Mouse (Mus musculus) mesoderm, embryonic 11.5 days (tissue): ENCODE data around the gene Ptprm.
A peak's percentile ranks its signal among the peaks of the same experiment; 100 is the strongest.

Experiments used
- DNase-seq: peaks from one replicate; pipeline ENCODE4 v3.0.0-alpha.2; 2012; ENCODE audit warnings: low read depth, low spot score

Ptprm gene

DNA sequence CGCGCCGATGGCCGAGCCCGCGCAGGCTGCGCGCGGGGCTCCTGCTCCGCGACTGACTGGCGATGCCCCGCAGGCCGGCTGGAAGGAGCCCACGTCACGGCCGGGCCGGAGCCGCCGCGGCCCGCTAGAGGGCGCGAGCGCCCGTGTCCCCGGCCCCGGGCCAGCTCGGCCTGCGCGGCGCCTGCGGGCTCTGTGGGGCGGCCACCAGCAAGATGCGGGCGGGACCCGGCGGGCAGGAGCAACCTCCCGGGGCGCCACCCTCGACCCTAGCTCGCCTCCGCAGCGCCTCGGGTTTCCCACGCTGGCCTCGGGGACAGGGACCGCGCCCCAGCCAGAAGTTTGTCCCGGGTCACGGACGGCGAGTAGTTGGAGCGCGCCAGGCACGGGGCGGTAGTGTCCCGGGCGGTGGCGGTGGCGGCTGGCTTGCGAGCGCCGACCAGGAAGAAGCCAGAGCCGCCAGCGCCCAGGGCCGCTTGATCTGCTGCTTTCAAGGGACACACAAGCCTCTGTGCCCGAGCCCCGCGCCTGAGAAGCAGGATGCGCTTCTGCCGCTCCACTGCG, at the start of gene Ptprm:
Ptprm (minus strand) TSS at position 7 of the 561 bp plus-strand sequence.
- peak; percentile 86 for DNase-seq

GRCm38 (mm10) chr17:67396205-67396604, 41.9 kb upstream of the Ptprm start:
- DNase-seq, result no peak

GRCm38 (mm10) chr17:67390851-67391250, 36.6 kb upstream of the Ptprm start:
- DNase-seq, result no peak

- DNase-seq, result no peak
These were observed 33.9 kb upstream of the Ptprm start for GRCm38 (mm10) chr17:67388171-67388570.

DNA sequence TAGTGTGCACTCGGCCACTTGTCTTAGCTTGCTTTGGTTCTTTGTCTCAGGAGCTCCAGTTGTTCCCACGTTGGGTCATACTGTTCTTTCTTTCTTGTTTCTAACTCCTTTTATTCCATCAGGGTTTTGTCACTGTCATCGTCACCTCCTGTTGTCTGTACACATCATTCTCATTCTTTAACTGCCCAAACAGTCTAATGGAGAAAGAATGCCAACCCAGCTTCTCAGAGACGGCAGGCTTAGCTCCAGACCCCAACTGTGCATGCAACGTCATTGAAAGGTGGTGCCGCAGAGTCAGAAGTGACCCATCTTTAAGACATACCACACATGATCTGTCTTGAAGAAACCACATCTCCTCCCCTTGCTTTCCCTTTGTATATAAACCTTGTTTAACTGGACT, 31.0 kb upstream of the Ptprm start:
- no peak for DNase-seq

GRCm38 (mm10) chr17:67383635-67384034, 29.4 kb upstream of the Ptprm start:
- DNase-seq, result no peak

DNA sequence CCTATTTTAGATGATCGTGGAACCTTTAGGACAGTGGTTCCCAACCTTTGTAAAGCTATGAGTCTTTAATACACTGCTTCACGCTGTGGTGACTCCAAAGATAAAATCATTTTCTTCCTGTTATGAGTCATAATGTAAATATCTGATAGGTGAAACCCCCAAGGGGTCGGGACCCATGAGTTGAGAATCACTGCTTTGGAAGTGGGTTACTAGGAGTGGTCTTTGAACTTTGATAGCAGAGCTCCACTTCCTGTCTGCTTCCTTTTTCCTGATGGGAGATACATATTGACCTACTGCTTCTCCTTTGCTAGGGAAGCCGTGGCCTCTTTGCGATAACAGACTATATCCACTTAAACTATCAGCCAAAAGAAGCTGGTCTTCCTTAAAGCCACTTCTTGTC, 27.4 kb upstream of the Ptprm start:
- no peak for DNase-seq

GRCm38 (mm10) chr17:67367866-67368265, 13.6 kb upstream of the Ptprm start:
- DNase-seq, result no peak

DNA sequence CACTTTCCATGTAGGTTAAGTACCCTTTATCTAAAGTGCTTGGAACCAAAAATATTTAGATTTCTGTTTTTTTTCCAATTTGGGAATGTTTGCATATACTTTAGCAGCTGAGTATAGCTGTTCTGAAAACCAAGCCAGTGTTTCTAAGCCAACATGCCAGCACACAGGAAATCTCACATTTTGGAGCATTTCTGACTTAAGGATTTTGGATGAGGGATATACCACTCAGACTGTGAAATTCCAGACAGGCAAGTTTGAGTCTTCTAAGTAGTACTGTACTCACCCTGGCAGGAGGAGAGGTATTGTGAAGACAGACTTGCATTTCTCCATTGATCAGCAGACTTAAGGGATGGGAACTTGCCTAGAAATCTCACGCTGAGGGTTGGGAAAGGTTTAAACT, 10.2 kb upstream of the Ptprm start:
- DNase-seq, result no peak

- no peak for DNase-seq
These were observed 9.3 kb upstream of the Ptprm start for GRCm38 (mm10) chr17:67363377-67364070.

DNA sequence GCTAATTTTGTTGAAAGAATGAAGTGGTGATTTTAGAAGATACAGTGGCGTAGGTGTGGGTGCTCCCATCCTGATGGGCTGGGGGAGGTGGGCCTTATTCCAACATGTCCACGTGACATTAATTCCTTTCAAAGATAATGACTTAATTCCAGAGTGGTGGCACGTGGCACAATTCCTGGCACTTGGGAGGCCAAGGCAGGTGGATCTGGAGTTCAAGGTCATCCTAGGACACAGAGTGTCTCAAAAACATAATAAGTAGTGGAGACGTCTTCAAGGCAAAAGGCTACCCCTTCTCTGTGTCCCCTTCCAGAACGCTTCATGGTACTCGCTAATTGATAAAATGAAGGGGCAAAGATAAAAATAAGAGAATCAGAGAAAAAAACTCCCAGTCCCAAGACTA, 7.9 kb upstream of the Ptprm start:
- no peak for DNase-seq

DNA sequence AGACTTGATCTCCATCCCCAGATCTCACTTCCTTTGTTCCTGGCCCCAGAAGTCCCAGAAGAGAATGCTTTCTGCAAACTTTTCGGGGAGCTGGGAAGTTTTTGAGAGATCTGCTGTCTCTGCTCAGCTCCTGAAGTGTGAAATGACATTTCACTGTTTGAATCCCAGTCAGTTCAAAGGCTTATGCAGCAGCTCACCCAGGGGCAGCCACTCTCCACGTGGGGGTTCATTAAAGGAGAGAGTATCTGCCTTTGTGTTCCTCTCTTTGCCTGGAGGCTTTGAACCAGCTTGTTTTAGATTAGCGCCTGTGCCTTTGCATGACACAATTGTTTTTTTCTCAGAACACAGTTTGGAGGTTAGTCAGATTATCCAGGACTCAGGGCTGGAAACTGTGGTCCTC, 6.3 kb upstream of the Ptprm start:
- no peak for DNase-seq

- no peak for DNase-seq
These were observed 5.3 kb upstream of the Ptprm start for GRCm38 (mm10) chr17:67359578-67359977.

- DNase-seq, result no peak
These were observed 4.3 kb upstream of the Ptprm start for GRCm38 (mm10) chr17:67358541-67358940.

GRCm38 (mm10) chr17:67357191-67357590, 2.9 kb upstream of the Ptprm start:
- DNase-seq, result no peak

DNA sequence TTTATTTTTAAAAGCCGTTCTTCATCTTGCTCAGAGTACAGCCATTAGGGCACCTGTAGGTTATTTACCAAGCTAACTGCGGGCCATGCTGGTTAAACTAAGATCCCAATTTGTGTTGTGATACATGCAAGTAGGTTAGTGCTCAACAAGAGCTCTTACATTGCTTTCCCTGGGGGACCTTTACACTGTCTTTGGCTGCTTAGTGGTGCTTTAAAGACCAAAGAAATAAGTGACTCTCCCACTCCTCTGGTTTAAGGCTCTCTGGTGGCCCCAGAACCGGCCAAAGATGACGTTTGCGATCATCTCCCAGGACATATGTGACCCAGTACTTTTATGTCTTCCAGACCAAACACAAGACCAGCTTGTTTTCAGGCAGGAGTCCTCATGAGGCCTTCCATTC, 994 bp upstream of the Ptprm start:
- peak; percentile 28 for DNase-seq

- peak; percentile 54 for DNase-seq
These were observed 334 bp downstream of the Ptprm start for GRCm38 (mm10) chr17:67353796-67354450.

DNA sequence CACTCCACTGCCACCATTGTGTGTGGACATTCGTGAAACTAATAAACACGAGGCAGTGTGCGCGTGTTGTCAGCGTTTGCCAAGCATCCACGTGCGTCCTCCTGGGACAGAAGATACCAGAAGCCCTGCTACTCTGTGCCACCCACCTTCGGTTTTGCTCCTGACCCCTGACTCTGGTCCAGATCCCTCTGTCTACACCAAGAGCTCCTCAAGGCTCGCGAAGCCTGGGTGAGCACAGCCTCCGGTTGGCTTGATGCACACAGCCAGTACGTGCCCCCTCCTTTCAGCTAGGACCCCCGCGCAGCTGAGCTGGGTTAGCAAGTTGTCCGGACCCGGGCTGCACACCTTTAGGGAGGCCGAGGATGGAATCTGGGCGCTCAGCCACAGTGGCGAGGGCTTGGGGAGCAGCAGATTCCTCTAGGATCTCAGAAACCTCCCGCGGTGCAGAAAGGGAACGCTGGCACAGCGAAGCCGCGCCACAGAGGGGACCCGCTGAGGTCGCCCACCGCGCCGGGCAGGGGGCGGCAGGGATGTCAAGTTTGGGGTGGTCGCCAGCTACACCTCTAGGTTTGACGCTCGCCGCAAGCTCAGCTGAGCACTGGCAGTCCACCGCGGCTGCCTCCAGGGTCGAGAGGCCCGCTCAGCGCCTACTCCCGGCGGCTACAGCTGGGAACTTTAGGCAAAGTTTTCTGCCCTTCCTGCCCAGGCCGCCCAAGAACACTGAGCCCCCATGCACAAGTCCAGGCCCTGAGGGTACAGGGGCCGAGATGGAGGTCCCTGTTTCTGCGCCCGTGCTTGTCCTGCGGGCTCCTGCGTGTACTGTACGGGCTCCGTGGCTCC, 1.1 kb downstream of the Ptprm start:
- DNase-seq, result peak; percentile 12

DNA sequence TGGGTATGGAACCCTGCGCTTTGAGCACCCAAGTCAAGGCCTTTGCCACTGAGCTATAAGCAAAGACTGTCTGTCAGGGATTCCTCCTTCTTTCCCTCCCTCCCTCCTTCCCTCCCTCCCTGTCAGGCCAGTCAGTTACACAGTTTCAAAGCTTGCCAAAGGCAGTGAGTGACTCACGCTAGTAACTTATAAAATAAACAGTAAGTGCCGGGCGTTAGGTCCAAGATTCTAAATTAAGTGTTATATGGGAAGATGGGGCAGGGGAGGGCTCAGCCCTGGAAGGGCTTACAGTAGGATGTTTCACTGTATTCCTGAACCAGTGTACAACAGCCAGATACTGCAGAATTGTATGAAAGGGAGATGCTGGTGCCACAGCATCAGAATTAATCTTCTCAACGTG, 2.8 kb downstream of the Ptprm start:
- no peak for DNase-seq

- no peak for DNase-seq
These were observed 3.7 kb downstream of the Ptprm start for GRCm38 (mm10) chr17:67350536-67350935.

DNA sequence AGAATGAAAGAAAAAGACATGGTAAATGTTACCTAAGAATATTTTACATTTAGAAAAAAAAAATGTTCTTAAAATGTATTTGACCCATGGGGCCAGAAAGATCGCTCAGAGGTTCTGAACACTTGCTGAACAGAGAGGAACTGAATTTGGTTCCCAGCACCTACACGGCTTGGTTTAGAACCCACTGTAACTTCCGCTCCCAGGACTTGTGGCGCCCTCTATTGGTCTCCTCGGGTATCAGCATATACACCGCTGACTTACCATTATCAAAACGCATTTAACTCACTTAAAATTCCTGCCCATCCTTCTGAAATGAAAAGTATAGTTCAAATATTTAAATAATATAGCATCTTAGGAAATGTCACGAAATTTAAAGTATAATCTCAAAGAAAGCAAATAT, 4.7 kb downstream of the Ptprm start:
- no peak for DNase-seq

DNA sequence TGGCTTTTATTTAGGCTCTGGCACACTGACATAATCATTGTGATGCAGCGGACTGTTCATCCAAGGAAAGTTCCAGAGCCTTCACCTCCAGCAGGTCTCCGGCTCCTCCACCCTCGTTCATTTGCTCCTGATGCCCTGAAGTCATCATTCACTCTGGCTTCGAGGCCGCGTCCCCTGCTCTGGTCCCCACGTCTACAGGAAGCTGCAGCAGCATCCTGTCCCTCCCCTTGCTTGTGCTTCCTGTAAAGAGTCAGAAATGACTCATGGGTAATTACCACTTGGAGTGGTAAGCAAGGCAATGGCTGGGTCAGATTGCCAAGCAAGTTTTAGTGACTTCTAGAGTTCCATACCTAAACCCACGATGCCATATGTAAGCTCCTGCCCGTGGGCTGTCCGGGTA, 7.3 kb downstream of the Ptprm start:
- DNase-seq, result no peak
